Mouse (Mus musculus) right cerebral cortex, postnatal 14 days (tissue): ENCODE data around the gene Gm3573.
"Not testable (repeated sequence)": the region's sequence is repeated elsewhere in the genome, so short reads cannot be mapped to it uniquely, and the experiment has no call there.

Source experiments
- DNase-seq: peaks from one replicate; pipeline ENCODE4 v3.0.0; 2022

Gm3573 gene

DNA sequence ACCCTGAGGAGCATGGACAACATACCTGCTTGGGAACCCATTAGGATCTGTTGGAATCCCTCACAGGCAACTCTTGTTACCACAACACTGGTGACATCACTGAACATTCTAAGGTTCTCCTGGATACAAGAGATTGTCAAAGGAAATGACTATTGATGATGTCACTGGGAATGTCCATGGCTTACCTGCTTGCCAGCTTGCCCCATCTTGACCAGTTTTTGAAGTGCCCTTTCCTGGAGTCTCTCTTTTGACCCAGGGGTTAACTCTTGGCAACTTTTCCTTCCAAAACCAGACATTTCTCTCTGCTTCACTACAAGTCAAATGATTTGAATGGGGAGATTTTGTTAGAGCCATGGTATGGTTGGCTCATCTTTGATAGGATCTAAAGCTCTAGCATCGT lies at the start of gene Gm3573:
Gene Gm3573 (minus strand): TSS at position 101 of the 400 bp plus-strand sequence.
- not testable (repeated sequence) for DNase-seq

DNA sequence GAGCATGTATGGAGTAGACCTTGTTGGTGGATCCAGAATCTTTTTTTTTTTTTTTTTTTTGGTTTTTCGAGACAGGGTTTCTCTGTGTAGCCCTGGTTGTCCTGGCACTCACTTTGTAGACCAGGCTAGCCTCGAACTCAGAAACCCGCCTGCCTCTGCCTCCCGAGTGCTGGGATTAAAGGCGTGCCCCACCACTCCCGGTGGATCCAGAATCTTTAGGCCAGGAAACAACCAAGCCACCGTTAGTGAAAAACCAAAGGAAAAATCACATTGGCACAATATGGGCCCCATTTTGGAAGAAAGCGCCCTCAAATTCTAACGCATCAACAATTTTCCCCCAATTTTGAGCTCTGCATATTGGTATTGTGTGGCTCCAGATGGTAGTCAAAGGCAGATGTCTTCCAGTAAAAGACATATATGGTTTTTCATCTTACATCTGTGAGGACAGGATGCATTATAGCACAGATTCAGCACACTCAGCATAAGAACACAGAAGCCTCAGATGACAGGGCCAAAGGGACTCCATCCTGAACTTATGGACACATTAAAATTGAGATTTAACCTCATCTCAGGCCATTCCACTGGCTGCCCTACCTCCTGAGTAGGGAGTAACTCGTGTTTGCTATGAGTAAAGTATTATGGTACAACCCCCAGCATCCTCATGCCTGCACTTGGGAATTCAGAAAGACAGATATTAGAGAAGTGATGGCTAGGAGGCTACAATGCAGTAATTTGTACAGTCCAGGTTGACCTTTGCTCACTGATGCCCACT lies 26.4 kb upstream of the Gm3573 start:
- not testable (repeated sequence) for DNase-seq

DNA sequence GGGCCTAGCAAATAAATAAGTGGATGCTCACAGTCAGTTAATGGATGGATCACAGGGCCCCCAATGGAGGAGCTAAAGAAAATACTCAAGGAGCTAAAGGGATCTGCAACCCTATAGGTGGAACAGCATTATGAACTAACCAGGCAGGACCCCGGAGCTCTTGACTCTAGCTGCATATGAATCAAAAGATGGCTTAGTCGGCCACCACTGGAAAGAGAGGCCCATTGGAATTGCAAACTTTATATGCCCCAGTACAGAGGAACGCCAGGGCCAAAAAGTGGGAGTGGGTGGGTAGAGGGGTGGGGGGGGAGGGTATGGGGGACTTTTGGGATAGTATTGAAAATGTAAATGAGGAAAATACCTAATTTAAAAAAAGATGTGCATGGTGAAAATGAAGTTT lies 6.7 kb downstream of the Gm3573 start:
- DNase-seq, result not testable (repeated sequence)

- DNase-seq, result not testable (repeated sequence)
Observed at GRCm38 (mm10) chr14:42162522-42162921, 28.1 kb downstream of the Gm3573 start, which contains the start of gene Gm17027. Gene Gm17027, minus strand, starts transcription at chr14:42162622.
